Mouse (Mus musculus) natural killer cell, adult 2 months (primary cell): ENCODE data around the gene Rps9.

Source experiments
- DNase-seq, 2 experiments: peaks; one replicate each; pipeline ENCODE4 v3.0.0; 2022; ENCODE audit warnings: low spot score in 2 of 2

Gene Rps9

GRCm38 (mm10) chr7:3703879-3704441 is at the start of gene Rps9:
Gene Rps9 (plus strand): TSS chr7:3703993.
- peak; percentile 96 for DNase-seq

- DNase-seq: no peak
These were observed 46.8 kb upstream of the Rps9 start for GRCm38 (mm10) chr7:3656966-3657365.

- no peak for DNase-seq
These were observed 45.2 kb upstream of the Rps9 start for GRCm38 (mm10) chr7:3658578-3658977.

DNA sequence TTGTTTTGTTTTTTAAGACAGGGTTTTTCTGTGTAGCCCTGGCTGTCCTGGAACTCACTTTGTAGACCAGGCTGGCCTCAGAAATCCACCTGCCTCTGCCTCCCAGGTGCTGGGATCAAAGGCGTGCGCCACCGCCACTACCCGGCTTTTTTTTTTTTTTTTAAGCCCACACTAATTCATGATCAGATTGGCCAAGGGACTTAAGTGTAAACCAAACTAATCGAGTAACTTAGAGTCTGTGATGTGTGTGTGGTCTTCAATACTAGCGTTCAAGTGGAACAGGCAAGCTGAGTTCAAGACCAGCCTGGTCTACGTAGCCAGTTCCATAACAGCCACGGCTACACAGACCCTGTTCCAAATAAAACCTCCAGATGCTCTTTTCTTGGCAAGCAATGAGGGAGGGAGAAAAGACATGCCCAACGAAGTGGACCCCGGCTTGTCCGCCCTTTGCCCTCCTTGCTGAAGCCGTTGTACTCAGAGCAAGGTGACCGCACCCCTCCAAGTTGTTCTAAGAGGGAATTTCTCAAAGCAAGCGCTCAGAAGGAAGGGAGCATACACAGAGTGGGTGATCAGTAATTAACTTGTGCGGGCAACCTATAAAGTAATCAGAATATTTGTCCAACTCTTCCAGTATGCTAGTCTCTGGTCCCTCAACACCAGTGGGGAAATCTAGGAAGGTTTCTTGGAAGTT is 39.1 kb upstream of the Rps9 start:
- no peak for DNase-seq

DNA sequence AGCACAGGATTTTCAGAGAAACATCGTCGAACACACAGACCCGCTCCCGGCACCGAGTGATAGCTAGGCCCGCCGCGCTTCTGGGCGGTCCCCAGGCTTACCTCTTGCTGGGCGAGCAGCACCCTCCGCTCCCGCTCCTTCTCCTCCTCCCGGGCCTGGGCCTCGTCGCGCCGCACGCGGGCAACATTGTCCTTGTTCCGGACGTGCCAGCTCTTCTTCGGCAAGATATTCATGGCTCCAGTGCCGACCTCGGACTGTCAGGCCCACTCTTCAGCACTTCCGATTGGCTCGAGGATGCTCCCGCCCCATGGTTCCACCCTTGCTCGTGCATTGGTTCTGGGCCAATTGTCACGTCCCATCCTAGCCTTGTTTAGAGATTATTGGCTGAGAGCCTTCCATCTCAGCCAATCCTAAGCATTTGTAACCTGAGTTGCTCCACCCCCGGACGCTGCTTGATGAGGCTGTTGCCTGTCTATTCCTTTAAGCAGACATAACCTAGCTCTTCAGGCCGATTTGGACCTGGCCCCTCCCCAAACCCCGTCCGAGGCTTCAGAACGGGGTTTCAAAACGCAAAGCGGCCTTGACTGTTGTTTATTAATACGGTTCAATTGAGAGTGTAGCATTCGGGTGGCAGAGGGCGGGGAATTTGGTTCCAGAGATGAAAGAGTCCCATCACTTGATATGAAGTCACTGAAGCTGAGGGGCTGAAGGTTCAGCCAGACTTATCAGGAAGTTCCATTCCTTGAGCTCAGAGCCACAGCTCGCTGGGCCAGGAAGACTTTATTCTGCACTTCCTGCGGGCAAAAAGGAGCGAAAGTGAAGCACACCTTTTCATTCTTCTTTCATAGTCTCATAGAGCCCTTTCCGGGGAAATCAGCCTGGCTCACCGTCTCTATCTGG is 38.3 kb upstream of the Rps9 start, which contains the start of gene Leng1:
Gene Leng1 (minus strand): TSS at position 626 of the 900 bp plus-strand sequence.
- peak; percentile 93 to 94 for DNase-seq

DNA sequence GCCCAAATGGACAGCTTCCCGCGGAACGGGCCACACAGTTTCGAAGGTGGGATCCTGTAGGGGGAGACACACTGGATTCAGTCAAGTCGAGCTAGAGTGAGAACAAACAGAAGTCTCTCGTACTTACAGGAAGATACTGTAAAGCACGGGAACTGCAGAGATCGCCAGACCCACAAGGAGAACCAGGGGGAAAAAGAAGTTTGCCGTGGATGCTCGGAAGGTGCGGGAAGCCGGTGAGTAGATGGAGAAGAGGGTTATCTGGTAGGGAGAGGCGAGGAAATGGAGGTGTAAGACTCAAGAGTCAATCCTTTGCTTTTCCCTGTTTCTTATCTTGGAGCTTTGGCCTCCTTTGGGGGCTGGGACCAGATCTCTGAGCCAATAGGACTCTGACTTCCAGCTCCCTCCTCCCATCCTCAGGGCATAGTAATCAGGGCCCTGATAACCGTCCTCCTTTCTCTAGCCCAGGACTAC is 36.8 kb upstream of the Rps9 start:
- DNase-seq: no peak

- DNase-seq: peak; percentile 62 to 78
These were observed 29.1 kb upstream of the Rps9 start for GRCm38 (mm10) chr7:3674507-3675227.

- DNase-seq: no peak
These were observed 28.6 kb upstream of the Rps9 start for GRCm38 (mm10) chr7:3675228-3675548.

DNA sequence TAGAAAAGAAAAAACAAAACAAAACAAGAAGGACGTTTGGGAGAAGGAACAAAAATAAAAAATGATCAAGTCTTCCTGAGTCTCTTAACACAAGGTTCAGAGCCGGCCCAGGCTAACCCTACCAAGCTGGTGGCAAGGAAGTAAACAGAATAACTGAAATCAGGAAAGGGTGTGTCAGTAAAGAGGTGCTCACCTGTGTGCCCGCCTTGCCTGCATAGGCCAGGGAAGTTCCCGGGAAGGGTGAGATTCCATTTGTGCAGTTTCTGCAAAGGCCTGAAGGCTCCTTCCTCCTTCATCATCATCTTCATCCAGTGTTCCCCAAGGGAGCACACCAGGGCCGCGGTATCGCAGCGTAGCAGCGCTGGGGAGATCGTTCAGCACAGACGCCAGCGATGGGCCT is 27.4 kb upstream of the Rps9 start:
- no peak for DNase-seq

GRCm38 (mm10) chr7:3677342-3677741 is 26.5 kb upstream of the Rps9 start, which contains the start of gene Tmc4:
Gene Tmc4 (minus strand): TSS chr7:3677553.
- DNase-seq: no peak

DNA sequence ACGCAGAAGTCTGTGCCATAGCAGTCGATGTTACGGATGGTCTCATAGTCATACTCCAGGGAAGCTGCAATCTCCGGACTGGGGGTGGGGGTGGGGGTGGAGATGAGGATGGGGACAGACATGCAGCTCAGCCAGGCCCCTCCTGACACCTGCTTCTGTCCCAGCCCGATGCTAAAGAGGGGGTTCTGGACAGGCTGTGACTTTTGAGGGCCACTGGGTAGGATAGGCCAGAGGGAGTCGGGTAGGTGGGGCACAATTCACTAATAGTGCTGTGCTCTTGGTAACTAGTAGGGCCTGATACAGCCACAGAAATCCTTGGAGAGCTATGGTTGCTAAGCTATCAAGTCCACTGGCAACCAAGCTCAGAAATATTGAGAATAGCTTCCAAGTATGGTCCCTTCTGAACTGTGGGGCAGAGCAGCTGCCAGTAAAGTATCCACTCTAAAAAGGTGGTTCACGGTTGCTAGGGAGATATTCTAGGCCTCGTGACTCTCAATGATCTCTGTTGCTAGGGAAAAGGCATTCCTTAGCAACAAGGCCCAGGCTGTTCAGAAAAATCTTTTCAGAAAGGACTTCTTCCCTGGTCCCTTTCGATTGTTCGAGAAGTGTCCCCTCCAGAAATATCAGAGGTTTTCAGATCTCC is 19.8 kb upstream of the Rps9 start:
- no peak for DNase-seq

DNA sequence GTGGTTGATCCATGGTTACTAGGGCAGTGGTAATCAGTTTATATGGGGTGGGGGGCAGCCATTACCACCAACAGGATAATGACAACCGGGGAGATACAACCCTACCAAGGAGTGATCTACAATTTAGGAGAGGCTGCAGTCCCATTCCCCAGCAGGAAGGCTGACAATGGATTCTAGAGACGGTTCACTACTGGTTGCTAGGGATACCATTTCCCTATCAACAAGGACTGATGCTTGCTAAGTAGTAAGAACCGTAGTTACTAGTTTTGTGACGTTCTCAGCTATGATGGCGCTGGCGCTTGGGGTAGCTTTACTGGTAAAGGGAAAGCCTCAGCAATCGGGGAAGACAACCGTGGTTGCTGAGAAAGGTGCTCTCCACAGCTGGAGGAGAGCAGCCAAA is 19.1 kb upstream of the Rps9 start:
- DNase-seq: no peak

- DNase-seq: no peak
These were observed 18.2 kb upstream of the Rps9 start for GRCm38 (mm10) chr7:3685400-3686187.

DNA sequence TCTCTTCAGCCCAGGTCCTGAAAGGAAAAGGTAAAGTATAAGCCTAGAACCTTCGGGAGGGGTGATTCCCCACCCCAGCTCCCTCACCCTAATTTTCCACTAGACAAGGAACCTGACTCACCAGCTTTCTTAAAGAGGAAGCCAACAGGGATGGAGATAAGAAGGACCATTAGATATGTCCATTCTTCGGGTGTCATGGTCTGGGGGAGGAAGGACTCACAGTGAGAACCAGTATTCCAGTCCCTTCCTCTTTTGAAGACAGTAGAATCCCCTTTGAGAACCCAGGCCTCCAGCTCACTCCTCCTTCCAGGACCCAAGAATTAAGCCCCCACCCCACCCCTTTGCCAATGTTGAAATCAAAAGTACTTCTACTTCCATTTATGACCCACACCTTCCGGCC is 11.9 kb upstream of the Rps9 start:
- DNase-seq: no peak

DNA sequence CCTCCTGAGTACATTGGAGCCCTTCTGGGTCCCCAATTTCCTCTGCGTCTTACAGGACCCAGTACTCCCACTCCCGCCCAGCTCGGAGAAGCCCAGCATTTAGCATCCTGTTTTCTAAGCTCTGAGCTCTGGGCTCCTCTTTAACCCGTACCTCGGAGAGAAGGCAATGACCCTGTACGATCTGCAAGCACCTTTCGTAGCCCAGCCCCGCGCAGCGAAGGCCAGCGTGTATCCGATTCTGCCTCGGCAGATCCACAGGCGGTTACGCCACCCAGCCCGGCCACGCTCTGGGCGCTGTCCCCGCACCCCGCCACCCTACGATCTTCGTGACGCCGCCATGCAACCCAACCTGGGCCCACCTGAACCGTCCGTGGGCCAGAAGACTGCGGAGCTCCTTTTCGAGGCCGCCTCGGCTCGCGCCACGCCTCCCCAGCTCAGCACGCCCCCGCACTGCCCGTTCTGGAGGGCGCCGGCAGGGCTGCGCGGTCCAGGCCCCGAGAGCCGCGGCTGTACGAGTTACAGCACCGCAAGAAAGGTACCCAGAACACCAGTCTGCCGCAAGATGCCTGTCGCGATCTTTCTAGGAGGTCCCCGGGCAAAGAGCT is 11.3 kb upstream of the Rps9 start, which contains the start of gene Tsen34:
Gene Tsen34 (plus strand): TSS at position 482 of the 605 bp plus-strand sequence.
- no peak for DNase-seq

DNA sequence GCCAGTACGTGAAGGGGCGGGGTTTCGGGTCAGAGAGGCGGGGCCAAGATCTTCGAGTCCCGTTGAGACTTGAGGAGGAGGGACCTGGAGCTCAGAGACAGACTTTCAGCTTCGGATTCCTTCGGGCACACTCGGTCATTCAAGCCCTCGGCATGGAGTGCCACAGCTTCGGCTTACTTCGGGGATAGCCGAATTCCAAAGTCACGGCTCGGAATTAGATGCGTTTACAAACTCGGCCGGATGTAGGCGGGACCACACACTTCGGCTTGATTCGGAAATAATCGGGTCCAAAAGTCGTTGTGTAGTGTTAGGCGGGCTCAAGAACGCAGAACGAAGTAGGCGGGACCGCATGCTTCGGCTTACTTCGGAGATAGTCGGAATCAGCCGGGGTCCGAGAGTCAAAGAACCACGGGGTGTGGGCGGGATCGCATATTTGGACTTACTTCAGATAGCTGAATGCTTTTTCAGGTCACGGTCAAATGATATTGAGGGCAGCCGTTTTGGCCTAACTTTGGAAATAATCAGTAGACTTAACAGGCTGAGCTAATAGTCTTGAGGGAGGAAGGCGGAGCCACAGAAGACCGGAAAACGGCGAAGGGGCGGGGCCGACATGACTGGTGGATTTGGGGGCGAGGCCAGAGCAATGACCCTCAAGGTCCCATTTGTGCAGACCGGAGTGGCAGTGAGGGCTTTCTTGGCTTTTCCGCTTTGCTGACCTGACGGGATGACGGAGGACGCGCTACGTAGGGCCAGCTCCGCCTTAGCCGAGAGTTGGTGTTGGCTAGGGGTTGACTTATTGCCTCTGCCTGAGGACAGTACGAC is 10.6 kb upstream of the Rps9 start, which contains the start of gene Mboat7:
Gene Mboat7 (minus strand): TSS at position 537 of the 822 bp plus-strand sequence.
- peak; percentile 97 to 98 for DNase-seq

GRCm38 (mm10) chr7:3693809-3694075 is 10.1 kb upstream of the Rps9 start:
- no peak for DNase-seq

- peak; percentile 51 to 65 for DNase-seq
These were observed 9.5 kb upstream of the Rps9 start for GRCm38 (mm10) chr7:3694076-3694948.
